Mouse (Mus musculus) kidney, adult 2 months (tissue): ENCODE measurements around the gene Nbas. TPM values are rescaled to one million over a fixed set of nuclear protein-coding genes. Genes with fewer than 3 reads are reported as not detected.
A peak's percentile ranks its signal among the peaks of the same experiment; 100 is the strongest.

Experiments
- DNase-seq: peaks from one replicate; pipeline ENCODE4 v3.0.0; 2021
- H3K27ac ChIP-seq: fragments of 200-500 bp; 2 replicates; pipeline ENCODE4 v1.5.1; 2012; ENCODE audit warnings: low read depth, low read length, control low read depth, inconsistent platforms; ENCODE audit not compliant: insufficient read depth
- H3K27me3 ChIP-seq: fragments of 200-500 bp; replicated peaks from 2 replicates; pipeline ENCODE4 v1.6.1; 2012; ENCODE audit warnings: mild to moderate bottlenecking, moderate library complexity, low read length, inconsistent platforms; ENCODE audit not compliant: control insufficient read depth, insufficient read depth
- H3K36me3 ChIP-seq: fragments of 200-500 bp; 2 replicates; pipeline ENCODE4 v1.6.1; 2012; ENCODE audit warnings: mild to moderate bottlenecking, moderate library complexity, low read length, inconsistent platforms; ENCODE audit not compliant: control insufficient read depth, insufficient read depth
- H3K4me1 ChIP-seq: fragments of 200-500 bp; 2 replicates; pipeline ENCODE4 v1.6.1; 2011; ENCODE audit warnings: low read length; ENCODE audit not compliant: control insufficient read depth, insufficient read depth
- H3K4me3 ChIP-seq: fragments of 200-500 bp; 2 replicates; pipeline ENCODE4 v1.5.1; 2011; ENCODE audit warnings: mild to moderate bottlenecking, low read depth, low read length, control low read depth; ENCODE audit not compliant: insufficient read depth
- CTCF ChIP-seq: fragments of 200-500 bp; conservative IDR thresholded peaks from 2 replicates; pipeline ENCODE4 v1.5.1; 2011; ENCODE audit warnings: low read depth, mild to moderate bottlenecking, control low read depth, low read length, moderate library complexity, mixed read lengths; ENCODE audit not compliant: insufficient read depth, insufficient read length
- POLR2A ChIP-seq: fragments of 200-500 bp; IDR thresholded peaks from one replicate; pipeline ENCODE4 v1.6.1; 2011; ENCODE audit warnings: low read depth, low read length, control low read depth
- WGBS: fragments of 180-500 bp; shearing (Covaris S2); methylation state at CpG from one replicate; pipeline ENCODE4 v1.1.7; 2018; 5-methylcytosine and 5-hydroxymethylcytosine counted together
- polyA plus RNA-seq: library from polyadenylated mRNA; depleted of rRNA; stranded (reverse); fragments of >200 nt; gene quantifications from 2 replicates; pipeline ENCODE4 v1.2.3, GENCODE M21; 2012

Nbas gene
- polyA plus RNA-seq, 1 experiment, result 16.1 TPM

GRCm38 (mm10) chr12:13519413-13519812 is 250.5 kb downstream of the Nbas start:
- no peak for DNase-seq
- WGBS, result 96% methylated on average over 6 of the region's 6 CpGs
- H3K27me3 ChIP-seq, result no peaks in the 10 kb centered on the region
- no peak overlapping the region for H3K27ac ChIP-seq
- TF ChIP-seq CTCF (no peak), POLR2A (no peak)
- H3K4me1 ChIP-seq, result no peaks in the 10 kb centered on the region
- peaks cover 1% of the 10 kb centered on the region for H3K36me3 ChIP-seq
- no peak overlapping the region for H3K4me3 ChIP-seq

- TF ChIP-seq POLR2A (no peak), CTCF (peak; percentile 30)
- WGBS, result 81% methylated on average over 1 of the region's 1 CpGs
- Histone ChIP-seq H3K36me3 (no peaks in the 10 kb centered on the region), H3K4me1 (no peaks in the 10 kb centered on the region), H3K27ac (no peak overlapping the region), H3K4me3 (no peak overlapping the region), H3K27me3 (no peaks in the 10 kb centered on the region)
- DNase-seq, result no peak
Measured at GRCm38 (mm10) chr12:13532731-13533365, 263.9 kb downstream of the Nbas start.

DNA sequence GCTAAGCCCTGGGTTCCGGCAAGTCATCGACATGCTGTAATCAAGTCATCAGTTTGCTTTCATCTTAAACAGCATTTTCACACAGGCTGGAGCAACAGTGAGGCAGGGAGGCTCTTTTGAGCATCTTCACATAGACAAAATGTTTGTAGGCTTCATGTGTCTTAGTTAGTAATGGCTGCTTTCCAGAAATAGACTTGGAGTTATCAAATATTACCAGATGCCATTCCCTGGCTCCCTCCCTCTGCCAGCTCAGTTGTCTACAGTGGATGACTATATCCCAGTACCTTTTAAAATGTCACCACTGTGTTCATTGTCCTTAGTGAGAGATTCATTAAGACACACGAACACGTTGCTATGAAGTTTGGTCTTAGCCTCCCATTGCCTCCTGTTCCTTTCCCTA is 270.2 kb downstream of the Nbas start:
- no peaks in the 10 kb centered on the region for H3K36me3 ChIP-seq
- no peak for DNase-seq
- H3K4me3 ChIP-seq, result no peak overlapping the region
- TF ChIP-seq CTCF, result no peak
- no peak for TF ChIP-seq POLR2A
- H3K4me1 ChIP-seq, result no peaks in the 10 kb centered on the region
- no peaks in the 10 kb centered on the region for H3K27me3 ChIP-seq
- no peak overlapping the region for H3K27ac ChIP-seq
- WGBS, result 97% methylated on average over 4 of the region's 4 CpGs

GRCm38 (mm10) chr12:13543806-13544205 is 274.9 kb downstream of the Nbas start:
- Histone ChIP-seq H3K27me3 (no peaks in the 10 kb centered on the region), H3K27ac (no peak overlapping the region), H3K4me3 (no peak overlapping the region), H3K4me1 (no peaks in the 10 kb centered on the region), H3K36me3 (no peaks in the 10 kb centered on the region)
- WGBS, result 61% methylated on average over 5 of the region's 5 CpGs
- TF ChIP-seq POLR2A, result no peak
- no peak for TF ChIP-seq CTCF
- DNase-seq, result peak; percentile 63

DNA sequence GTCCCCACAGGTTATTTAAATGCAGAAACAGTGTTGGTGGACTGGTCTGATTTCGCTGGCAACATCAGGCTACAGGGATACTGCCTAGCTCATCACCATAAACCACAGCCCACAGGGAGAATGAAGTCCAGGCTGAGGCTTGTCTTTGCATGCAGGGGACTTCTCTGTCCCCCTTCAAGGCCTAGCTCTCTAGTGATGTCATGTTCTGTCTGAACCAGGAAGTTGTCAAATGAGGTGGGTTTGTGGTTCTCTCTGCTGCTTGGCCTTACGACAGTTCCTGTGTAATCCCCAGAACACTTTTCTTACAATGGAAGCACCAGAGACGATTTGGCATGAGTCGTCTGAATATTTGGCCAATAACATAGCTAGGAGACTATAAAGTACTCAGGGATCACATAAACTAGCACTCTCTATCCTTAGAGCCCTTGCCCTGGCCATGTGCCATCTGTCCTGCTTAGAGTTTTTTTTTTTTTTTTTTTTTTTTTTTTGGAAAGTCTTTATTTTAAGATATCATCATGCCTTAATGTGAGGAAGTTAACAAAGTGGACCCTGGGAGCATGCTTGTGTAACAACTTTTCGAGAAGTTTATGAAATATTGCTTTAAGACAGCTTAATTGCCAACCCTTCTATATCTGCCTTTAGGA is 294.8 kb downstream of the Nbas start:
- no peak overlapping the region for H3K4me3 ChIP-seq
- no peaks in the 10 kb centered on the region for H3K27me3 ChIP-seq
- H3K36me3 ChIP-seq, result peaks cover 1% of the 10 kb centered on the region; the same call in 1 of the 2 replicates
- H3K27ac ChIP-seq, result no peak overlapping the region
- H3K4me1 ChIP-seq, result no peaks in the 10 kb centered on the region
- 80% methylated on average over 5 of the region's 5 CpGs for WGBS
- no peak for DNase-seq
- TF ChIP-seq CTCF (no peak), POLR2A (no peak)

GRCm38 (mm10) chr12:13564330-13564729 is 295.4 kb downstream of the Nbas start:
- TF ChIP-seq CTCF, result no peak
- no peak for TF ChIP-seq POLR2A
- no peak for DNase-seq
- Histone ChIP-seq H3K4me3 (no peak overlapping the region), H3K27ac (no peak overlapping the region), H3K36me3 (peaks cover 1% of the 10 kb centered on the region; the same call in 1 of the 2 replicates), H3K27me3 (no peaks in the 10 kb centered on the region), H3K4me1 (no peaks in the 10 kb centered on the region)
- 49% methylated on average over 2 of the region's 2 CpGs for WGBS

DNA sequence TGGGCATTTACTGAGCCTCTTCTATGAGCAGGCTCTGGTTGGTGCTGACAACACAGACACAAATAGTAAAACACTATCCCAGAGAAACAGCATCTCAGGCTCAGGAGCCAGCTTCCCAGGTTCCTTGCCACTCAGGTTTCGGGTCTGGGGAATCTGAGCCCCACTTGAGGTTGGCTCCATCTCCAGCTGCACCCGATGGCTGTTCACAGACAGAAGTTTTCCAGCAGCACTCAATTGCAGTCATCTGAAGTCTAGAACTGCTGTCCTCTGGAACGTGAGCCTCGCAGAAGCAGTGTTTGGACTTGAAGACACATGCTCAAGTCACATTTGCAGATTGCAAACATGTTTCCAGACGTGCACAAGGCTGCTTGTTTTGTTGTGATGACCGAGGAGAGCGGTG is 297.5 kb downstream of the Nbas start:
- Histone ChIP-seq H3K27me3 (no peaks in the 10 kb centered on the region), H3K27ac (no peak overlapping the region), H3K4me1 (no peaks in the 10 kb centered on the region), H3K4me3 (no peak overlapping the region), H3K36me3 (peaks cover 1% of the 10 kb centered on the region; the same call in 1 of the 2 replicates)
- WGBS, result 78% methylated on average over 7 of the region's 7 CpGs
- TF ChIP-seq CTCF (no peak), POLR2A (no peak)
- DNase-seq, result no peak

DNA sequence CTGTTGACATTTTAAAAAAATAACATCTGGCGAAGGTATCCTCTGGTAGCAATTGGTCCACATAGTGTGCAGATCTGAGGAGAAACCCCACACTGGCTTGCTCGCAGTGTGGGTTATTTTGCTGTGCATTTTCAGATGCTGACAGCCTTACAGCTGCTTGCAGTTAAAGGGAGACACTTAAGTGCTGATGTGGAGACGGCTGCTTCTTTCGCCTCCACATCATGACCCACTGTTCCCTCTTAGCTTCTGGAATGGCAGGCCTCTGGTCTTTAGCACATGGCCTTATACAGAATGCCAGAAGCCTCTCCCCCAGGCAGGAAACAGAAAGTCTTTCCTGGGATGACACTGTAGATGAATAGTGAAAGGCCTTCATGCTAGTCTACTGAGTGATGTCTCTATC is 306.2 kb downstream of the Nbas start:
- DNase-seq, result no peak
- WGBS, result 82% methylated on average over 4 of the region's 4 CpGs
- no peaks in the 10 kb centered on the region for H3K4me1 ChIP-seq

More for the DNA sequence above, 306.2 kb downstream of the Nbas start:
- no peaks in the 10 kb centered on the region for H3K36me3 ChIP-seq
- TF ChIP-seq POLR2A, result no peak
- no peak for TF ChIP-seq CTCF
- no peaks in the 10 kb centered on the region for H3K27me3 ChIP-seq
- no peak overlapping the region for H3K27ac ChIP-seq
- H3K4me3 ChIP-seq, result no peak overlapping the region
